Mouse (Mus musculus): Measurements from ENCODE around the gene Arpc4. TPM values are rescaled to one million over a fixed set of nuclear protein-coding genes. Genes with fewer than 3 reads are reported as not detected.

Gene Arpc4
- polyA plus RNA-seq, 1 experiment from 2014 or later: 238 TPM

DNA sequence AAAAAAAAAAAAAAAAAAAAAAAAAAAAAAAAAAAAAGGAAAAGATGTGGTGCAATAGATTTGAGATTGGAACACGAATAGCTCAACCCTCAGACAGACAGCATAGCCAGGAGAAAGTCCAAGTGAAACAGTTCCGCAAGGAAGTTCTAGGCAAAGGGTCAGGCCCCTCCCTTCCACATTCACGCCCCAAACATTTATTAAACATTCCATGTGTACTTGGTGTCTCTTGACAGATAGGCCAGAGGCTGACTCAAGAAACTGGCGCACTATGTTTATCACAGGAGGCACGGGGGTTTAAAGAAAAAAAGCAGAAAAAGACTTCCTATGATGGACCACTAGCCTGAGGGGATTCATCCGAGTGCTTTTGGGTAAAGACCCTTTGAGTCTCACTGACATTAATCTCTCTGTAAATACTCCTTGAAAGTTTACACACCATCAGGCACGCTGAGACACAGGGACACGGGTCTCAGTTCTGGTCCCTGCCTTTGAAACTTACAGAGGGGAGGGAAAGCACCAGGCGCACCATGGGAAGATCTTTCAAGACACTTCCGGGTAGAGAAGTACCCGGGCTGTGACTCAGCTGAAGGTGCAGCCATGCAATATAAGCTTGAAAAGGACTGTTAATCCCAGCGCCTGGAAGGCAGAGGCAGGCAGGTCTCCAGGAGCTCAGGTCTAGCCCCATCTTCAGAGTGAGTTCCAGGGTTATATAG, 61.0 kb downstream of the Arpc4 start:
- H3K36me3 ChIP-seq (ENCODE audit: control insufficient read depth, insufficient read depth, low read length): no peaks in the 10 kb centered on the region
- no peaks in the 10 kb centered on the region for H3K9me3 ChIP-seq (ENCODE audit: control insufficient read depth, low read length)
- no peak overlapping the region for H3K27ac ChIP-seq (ENCODE audit: low read depth, low read length)
- no peak overlapping the region for H3K4me2 ChIP-seq (ENCODE audit: low read depth, low read length)
- no peaks in the 10 kb centered on the region for H3K27me3 ChIP-seq (ENCODE audit: control insufficient read depth, insufficient read depth, low read length)
- 67% methylated on average over 12 of the region's 12 CpGs for WGBS
- no peak overlapping the region for H3K9ac ChIP-seq (replicated peaks; ENCODE audit: low read depth, low read length)
- no peak for ATAC-seq (ENCODE audit: low read depth)
- no peak overlapping the region for H3K4me3 ChIP-seq (ENCODE audit: low read depth, low read length)
- H3K4me1 ChIP-seq (ENCODE audit: control insufficient read depth, insufficient read depth, low read length): peaks cover 8% of the 10 kb centered on the region

Small RNA genes lying within 50 kb of the gene (microRNA-seq; reads per million reads assigned to microRNA genes)
- gene Gm24387: not detected

Other genes with a start within 250 kb of the Arpc4 start
- gene Lhfpl4, start 182.7 kb upstream of the Arpc4 start, polyA plus RNA-seq (2014; fragmentation: Nextera tagmentation; extraction: Ambion mirVana): 21.5 and 21.9 TPM in 2 replicates
- gene Mtmr14, start 140.3 kb upstream of the Arpc4 start, polyA plus RNA-seq (2014; fragmentation: Nextera tagmentation; extraction: Ambion mirVana): 30.6 and 38.3 TPM in 2 replicates
- 1.1 and 2.6 TPM in 2 replicates for gene Cpne9, start 95.8 kb upstream of the Arpc4 start, polyA plus RNA-seq (2014; fragmentation: Nextera tagmentation; extraction: Ambion mirVana)
- 14.3 and 17.8 TPM in 2 replicates for gene Brpf1, start 71.0 kb upstream of the Arpc4 start, polyA plus RNA-seq (2014; fragmentation: Nextera tagmentation; extraction: Ambion mirVana)
- 7.6 and 8.9 TPM in 2 replicates for gene Ogg1, start 51.1 kb upstream of the Arpc4 start, polyA plus RNA-seq (2014; fragmentation: Nextera tagmentation; extraction: Ambion mirVana)
- gene Camk1, start 34.1 kb upstream of the Arpc4 start, polyA plus RNA-seq (2014; fragmentation: Nextera tagmentation; extraction: Ambion mirVana): 93.6 and 110 TPM in 2 replicates
- 66.3 and 78.5 TPM in 2 replicates for gene Tada3, start 232 bp upstream of the Arpc4 start, polyA plus RNA-seq (2014; fragmentation: Nextera tagmentation; extraction: Ambion mirVana)
- gene Ttll3, start 11.1 kb downstream of the Arpc4 start, polyA plus RNA-seq (2014; fragmentation: Nextera tagmentation; extraction: Ambion mirVana): 8.9 and 9.1 TPM in 2 replicates
- 19.7 and 23.6 TPM in 2 replicates for gene Rpusd3, start 41.2 kb downstream of the Arpc4 start, polyA plus RNA-seq (2014; fragmentation: Nextera tagmentation; extraction: Ambion mirVana)
- not detected in 2 replicates for gene Cidec, start 57.6 kb downstream of the Arpc4 start, polyA plus RNA-seq (2014; fragmentation: Nextera tagmentation; extraction: Ambion mirVana)
- gene Jagn1, start 64.5 kb downstream of the Arpc4 start, polyA plus RNA-seq (2014; fragmentation: Nextera tagmentation; extraction: Ambion mirVana): 91.1 and 96.4 TPM in 2 replicates
- 0.21 and 0.28 TPM in 2 replicates for gene Il17re, start 80.4 kb downstream of the Arpc4 start, polyA plus RNA-seq (2014; fragmentation: Nextera tagmentation; extraction: Ambion mirVana)
- 1.6 and 2.4 TPM in 2 replicates for gene Il17rc, start 93.3 kb downstream of the Arpc4 start, polyA plus RNA-seq (2014; fragmentation: Nextera tagmentation; extraction: Ambion mirVana)
- 66.4 and 72.4 TPM in 2 replicates for gene Creld1, start 105.2 kb downstream of the Arpc4 start, polyA plus RNA-seq (2014; fragmentation: Nextera tagmentation; extraction: Ambion mirVana)
- 8.4 and 9.1 TPM in 2 replicates for gene Prrt3, start 123.8 kb downstream of the Arpc4 start, polyA plus RNA-seq (2014; fragmentation: Nextera tagmentation; extraction: Ambion mirVana)
- gene Emc3, start 153.5 kb downstream of the Arpc4 start, polyA plus RNA-seq (2014; fragmentation: Nextera tagmentation; extraction: Ambion mirVana): 111 and 116 TPM in 2 replicates
- gene Fancd2, start 153.6 kb downstream of the Arpc4 start, polyA plus RNA-seq (2014; fragmentation: Nextera tagmentation; extraction: Ambion mirVana): 1.2 and 1.5 TPM in 2 replicates
- not detected in 2 replicates for gene Fancd2os, start 222.6 kb downstream of the Arpc4 start, polyA plus RNA-seq (2014; fragmentation: Nextera tagmentation; extraction: Ambion mirVana)
- gene Brk1, start 226.7 kb downstream of the Arpc4 start, polyA plus RNA-seq (2014; fragmentation: Nextera tagmentation; extraction: Ambion mirVana): 260 and 276 TPM in 2 replicates
- 83.1 and 84.7 TPM in 2 replicates for gene Vhl, start 245.8 kb downstream of the Arpc4 start, polyA plus RNA-seq (2014; fragmentation: Nextera tagmentation; extraction: Ambion mirVana)